Mouse (Mus musculus) ovary, adult 10 weeks (tissue): ENCODE data around the gene Ubash3b. TPM values are rescaled to one million over a fixed set of nuclear protein-coding genes. Genes with fewer than 3 reads are reported as not detected.

ENCODE experiments used
- polyA plus RNA-seq: library from polyadenylated mRNA; stranded (reverse); fragments of 350-450 nt; fragmentation: Illumina TruSeq; extraction: RNeasy Lipid Tissue Mini Kit (QIAGEN cat#74804); gene quantifications from one replicate; pipeline ENCODE4 v1.2.3, GENCODE M21; 2014

Gene Ubash3b
- 18.3 TPM for polyA plus RNA-seq

GRCm38 (mm10) chr9:41161413-41161812 lies at the start of gene Ubash3b:
Gene Ubash3b, minus strand, starts transcription at chr9:41161697.

GRCm38 (mm10) chr9:41004415-41004814 lies 157.1 kb downstream of the Ubash3b start, which contains the start of gene Crtam:
Gene Crtam, minus strand, starts transcription at chr9:41004628.

DNA sequence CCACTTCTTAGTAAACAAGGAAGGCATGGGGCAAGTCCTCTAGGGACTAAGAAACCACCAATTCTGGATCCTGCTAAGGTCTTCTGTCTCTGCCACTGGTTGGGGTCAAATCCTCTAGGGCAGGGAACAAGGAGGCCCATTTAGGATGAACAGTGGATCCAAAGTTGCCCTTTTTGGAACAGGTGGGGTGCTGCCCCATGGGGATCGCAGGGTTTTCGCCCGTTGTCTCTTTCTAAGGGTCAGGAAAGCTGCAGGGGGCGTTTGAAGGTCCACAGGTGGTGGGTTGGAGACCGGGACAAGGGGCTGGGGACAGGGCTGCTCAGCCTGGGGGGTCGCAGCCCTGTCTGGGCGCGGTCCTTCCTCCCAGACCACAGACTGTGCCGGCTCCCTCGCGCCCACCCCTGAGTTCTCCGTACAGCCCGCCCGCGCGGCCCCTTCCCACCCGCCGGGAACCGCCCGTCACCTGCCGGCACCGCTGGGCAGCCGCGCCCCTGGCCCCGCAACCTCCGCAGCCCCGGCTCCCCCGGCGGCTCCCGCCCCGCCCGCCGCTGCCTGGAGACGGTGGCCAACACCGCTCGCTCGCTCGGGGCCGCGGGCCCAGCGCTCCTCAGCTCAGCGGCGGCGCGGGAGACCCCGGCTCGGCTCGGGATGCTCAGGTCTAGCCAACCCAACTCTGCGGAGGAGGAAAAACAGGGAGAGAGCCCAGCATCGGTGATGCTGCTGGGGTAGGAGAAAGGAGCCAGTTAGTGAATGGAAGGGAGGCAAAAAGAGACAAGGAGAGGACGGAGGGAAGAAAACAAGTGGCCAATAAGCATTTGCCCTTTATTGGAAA lies 197.7 kb downstream of the Ubash3b start, which contains the start of gene Jhy:
TSS of gene Jhy (minus strand) at position 533 of the 832 bp plus-strand sequence.

Other genes starting within 250 kb of the Ubash3b start
- 1.5 TPM for gene Jhy, start 197.6 kb downstream of the Ubash3b start, polyA plus RNA-seq
- 0.17 TPM for gene Crtam, start 157.1 kb downstream of the Ubash3b start, polyA plus RNA-seq